Mouse (Mus musculus) cerebellum, adult 2 months (tissue): ENCODE data around the gene Gm45844.
"Not testable (repeated sequence)": the region's sequence is repeated elsewhere in the genome, so short reads cannot be mapped to it uniquely, and the experiment has no call there.

Source experiments
- CTCF ChIP-seq: fragments of 200-500 bp; IDR thresholded peaks from 2 replicates; pipeline ENCODE4 v1.5.1; 2011; ENCODE audit warnings: low read depth, mild to moderate bottlenecking, control low read depth, low read length, moderate library complexity, borderline replicate concordance; ENCODE audit not compliant: insufficient read depth
- POLR2A ChIP-seq: fragments of 200-500 bp; IDR thresholded peaks from 2 replicates; pipeline ENCODE4 v1.6.1; 2011; ENCODE audit warnings: low read length, control low read depth, borderline replicate concordance; ENCODE audit not compliant: insufficient read depth

- TF ChIP-seq CTCF, POLR2A: not testable (repeated sequence)
Measured at GRCm38 (mm10) chr7:7277556-7277955, 533 bp downstream of the Gm45844 start.
